Mouse (Mus musculus): ENCODE results near the gene Sp2.

DNA sequence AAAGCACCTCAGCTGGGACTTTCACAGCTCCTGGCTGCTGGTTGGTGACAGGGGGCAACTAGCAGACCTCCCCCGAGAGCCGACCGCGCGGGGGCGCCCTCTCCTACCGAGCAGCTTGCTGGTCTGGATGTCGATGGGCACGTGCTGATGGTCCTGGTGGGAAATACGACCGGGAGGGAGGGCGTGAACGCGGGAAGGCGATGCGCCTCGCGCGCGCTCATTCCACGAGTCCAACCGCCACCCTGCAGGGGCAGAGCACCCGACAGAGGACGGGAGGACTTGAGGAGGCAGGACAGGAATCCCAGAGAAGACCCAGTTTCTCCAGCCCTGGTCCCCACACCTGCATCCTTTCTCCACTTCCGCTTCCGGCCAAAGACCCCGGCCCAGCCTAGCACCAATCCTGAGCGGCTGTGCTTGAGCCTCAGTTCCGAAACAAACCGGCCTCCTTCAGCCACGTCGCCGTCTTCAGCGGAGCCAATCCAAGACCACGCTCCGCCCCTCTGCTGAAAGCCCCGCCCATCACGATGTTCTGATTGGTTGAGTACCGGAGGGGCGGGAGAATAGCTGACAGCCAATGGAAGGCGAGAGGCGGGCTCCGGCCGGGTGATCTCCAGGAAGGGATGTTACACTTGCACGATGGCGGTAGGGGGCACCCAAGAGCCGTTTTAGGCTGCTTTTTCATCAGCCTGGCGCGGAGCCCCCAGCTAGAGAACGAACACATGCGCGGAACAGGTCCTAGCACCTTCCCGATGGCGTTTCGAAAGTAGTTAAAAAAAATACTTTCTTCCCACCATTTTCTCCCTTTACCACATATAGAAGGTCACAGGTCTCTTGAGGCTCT lies 66.5 kb downstream of the Sp2 start, which contains the start of gene Cdk5rap3:
- peak; percentile 74 for TF ChIP-seq CTCF (IDR thresholded peaks at IDR 0.05; ENCODE audit: insufficient read depth, low read length)
- TF ChIP-seq POLR2A (IDR thresholded peaks at IDR 0.05; ENCODE audit: borderline replicate concordance, extremely low read depth, low read depth, low read length) = peak; percentile 79; the same call in 1 of the 2 replicates
